Mouse (Mus musculus): Measurements from ENCODE around the gene Arl5b. TPM values are rescaled to one million over a fixed set of nuclear protein-coding genes. Genes with fewer than 3 reads are reported as not detected.

Arl5b gene
- total RNA-seq (2021) = 10 to 100 TPM; 33.5 to 40.1 TPM

DNA sequence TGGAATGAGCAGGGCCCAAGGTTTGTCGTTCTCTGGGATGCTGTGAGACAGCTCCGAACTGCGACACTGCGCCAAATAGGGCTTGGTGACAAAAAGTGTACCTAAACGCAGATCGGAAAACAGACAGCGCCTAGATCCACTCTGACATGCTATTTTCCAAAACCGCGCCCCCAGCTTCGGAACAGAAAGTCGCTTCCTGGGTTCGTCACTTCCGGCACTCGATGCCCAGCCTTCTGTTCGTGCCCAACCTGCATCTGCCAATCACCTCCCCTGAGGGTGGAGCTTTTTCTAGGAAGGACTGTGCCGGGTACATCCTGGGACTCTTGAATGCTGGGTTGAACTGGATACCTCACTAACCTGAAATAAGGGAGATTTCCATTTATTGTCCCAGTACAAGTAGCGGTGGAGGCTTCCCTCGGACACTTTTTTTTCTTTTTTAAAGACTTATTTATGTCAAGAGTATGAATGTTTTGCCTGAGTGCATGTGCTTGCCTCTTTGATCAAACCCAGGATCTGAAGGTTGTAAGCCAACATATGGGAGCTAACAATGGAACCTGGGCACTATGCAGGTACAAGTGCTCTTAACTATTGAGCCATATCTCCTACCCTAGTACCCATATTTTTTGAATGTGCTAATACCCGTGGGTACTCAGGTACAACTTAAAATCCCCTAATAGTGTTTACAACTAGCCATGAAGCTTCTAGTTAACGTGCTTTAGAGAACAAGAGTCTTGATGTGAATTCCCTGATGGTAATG, at the start of gene Arl5b:
TSS of gene Arl5b (plus strand) at position 279 of the 757 bp plus-strand sequence.
- peak; percentile 86 to 92 for DNase-seq (ENCODE audit: extremely low spot score in 1 of 2, low spot score in 1 of 2)

DNA sequence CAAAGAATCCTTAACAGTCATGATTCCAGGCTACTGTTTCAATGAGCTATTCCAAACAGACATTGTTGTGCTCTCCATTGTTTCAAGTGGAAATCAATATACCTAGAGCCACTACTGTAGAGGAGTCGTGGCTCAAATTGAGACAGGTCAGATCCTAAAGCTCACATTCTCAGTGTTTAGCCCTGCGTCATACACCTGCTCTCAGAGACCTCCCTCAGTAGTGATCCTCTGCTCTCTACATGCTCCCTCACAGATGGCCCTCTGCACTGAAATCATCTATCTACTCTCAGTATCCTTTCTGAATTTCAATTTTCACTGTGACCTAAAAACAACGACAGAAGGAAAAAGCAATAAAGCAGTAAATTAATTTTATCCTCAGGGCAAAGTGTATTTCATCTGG, 41.7 kb upstream of the Arl5b start:
- DNase-seq (ENCODE audit: extremely low spot score in 1 of 2, low spot score in 1 of 2) = no peak

DNA sequence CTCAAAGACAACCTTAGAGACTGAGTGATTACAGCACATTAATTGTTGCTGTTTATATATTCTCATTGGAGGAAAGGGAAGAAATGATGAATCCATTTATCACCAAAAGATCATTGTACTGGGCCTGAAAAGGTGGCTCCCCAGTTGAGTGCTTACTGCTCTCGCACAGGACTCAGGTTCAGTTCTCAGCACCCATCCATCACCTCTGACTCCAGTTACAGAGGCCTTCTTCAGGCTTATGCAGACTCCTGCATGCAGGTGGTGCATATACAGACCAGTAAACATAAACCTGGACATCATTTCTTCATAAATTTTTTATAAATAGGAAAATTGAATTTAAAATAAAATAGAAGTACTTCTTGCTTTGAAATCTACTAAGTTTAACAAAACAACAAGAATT, 41.1 kb upstream of the Arl5b start:
- DNase-seq (ENCODE audit: extremely low spot score in 1 of 2, low spot score in 1 of 2) = no peak

DNA sequence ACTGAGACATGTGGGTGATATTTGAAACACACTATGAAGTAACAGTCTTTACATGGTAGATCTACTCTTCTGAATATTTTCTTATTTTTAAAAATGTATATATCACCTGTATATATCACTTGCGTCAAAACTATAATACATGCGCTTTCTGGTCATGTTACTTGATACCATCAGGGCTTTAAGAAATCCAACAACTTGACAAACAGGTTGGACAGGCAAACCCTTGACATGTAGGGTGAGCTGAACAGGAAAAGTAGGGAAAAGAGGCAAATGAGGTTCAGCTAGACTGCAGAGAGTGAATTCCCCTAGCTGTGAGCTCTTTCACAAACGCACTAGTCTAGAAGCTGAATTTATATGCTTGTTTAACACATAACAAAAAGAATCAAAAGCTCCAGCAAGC, 22.4 kb upstream of the Arl5b start:
- no peak for DNase-seq (ENCODE audit: extremely low spot score in 1 of 2, low spot score in 1 of 2)

DNA sequence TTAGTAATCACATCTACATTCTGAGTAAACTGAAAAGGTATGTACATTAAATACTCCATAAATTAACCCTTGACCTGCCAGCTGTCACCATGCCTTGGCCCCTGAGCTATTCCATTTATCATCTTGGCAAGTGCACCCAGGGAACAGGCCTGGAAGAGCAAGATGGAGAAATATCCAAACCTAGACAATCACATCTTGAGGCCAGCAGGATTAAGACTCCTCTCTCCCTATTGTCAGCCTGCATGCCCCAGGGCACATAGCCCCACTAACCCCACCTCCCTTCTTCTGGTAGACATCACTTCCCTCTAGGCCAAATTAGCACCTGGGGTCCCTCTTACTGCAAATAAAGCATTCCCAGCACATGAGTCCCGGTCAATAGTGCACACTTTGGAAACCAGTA, 21.4 kb upstream of the Arl5b start:
- no peak for DNase-seq (ENCODE audit: extremely low spot score in 1 of 2, low spot score in 1 of 2)

DNA sequence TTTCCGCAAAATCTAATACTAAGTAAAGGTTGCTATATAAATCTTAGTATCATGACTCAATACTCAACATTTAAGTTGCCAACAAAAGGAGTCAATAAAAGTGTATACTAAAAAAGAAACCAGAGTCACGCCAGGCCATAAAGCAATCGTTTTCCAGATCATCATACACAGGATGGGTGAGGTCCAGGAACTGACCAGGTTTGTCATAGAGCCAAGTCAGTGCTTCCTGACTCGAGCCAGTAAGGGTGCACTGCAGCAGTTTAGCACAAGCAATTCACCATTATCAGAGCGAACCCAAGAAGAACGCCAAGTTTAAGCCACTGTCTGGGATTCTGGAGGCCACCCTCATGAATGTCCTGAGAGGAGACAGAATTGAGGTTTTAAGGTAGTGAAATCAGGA, 10.5 kb upstream of the Arl5b start:
- no peak for DNase-seq (ENCODE audit: extremely low spot score in 1 of 2, low spot score in 1 of 2)

DNA sequence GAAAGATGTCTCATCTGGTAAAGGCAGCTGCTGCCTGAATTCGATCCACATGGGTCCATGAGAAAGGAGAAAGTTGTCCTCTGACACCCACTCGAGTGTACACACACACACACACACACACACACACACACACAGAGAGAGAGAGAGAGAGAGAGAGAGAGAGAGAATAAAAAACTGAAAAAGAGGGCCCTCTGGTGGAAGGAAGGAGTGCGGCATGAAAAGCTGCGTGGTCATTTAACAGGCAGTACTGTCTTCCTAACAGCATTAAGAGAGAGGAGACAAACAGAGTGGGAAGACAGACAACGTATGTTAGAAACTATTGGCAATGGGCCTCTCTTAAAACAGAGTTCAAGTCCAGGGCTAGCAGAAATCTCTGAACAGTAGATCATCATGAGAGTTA, 8.9 kb upstream of the Arl5b start:
- peak in 1 of 2 experiments; percentile 22 for DNase-seq (ENCODE audit: extremely low spot score in 1 of 2, low spot score in 1 of 2)

DNA sequence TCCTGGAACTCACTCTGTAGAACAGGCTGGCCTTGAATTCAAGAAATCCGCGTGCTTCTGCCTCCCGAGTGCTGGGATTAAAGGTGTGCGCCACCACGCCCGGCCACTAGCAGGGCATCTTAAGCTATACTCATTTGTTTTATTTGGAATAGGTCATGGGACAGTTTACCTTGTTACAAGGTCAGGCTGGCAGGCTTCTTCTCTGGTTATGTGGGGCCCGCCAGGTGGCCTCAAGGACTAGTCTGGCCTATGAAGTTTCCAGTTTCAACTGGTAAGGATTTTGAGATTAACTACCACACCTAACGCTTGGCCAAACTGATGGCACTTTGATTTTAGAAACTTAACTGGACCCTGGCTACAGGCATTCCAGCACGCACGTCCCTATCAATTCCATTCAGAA, 5.3 kb downstream of the Arl5b start:
- no peak for DNase-seq (ENCODE audit: extremely low spot score in 1 of 2, low spot score in 1 of 2)

DNA sequence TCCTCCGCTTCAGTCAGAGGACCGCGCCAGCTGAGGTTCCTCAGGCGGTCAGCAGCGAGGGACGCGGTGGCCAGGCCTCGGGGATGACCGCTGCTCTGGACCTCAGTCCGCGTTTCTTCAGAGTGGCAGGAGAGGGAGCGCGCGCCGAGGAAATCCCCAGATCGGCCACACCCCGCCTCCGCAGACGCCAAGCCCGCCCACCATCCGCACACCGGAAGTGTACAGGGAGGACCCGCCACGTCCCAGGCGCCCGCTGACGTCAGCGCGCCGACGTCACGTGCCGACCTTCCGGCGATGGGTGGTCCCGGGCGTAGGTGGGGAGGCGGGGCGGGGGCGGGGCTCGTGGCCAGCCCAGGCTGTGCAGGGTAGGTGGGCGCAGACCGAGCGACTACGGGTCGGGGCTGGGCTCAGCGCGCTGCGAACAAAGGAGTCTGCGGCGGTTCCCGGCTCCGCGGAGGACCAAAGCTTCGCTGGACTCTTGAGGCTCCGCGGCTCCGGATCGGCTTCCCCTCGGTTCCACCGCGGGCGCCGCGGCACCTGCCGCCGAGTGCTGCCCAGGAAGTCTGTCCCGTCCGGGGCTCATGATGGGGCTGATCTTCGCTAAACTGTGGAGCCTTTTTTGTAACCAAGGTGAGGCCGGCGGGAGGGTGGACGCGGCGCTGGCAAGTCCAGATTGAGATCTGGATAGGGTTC, 5.9 kb downstream of the Arl5b start, which contains the start of gene Nsun6:
TSS of gene Nsun6 (minus strand) at position 125 of the 693 bp plus-strand sequence.
- DNase-seq (ENCODE audit: extremely low spot score in 1 of 2, low spot score in 1 of 2) = peak; percentile 90 to 95

DNA sequence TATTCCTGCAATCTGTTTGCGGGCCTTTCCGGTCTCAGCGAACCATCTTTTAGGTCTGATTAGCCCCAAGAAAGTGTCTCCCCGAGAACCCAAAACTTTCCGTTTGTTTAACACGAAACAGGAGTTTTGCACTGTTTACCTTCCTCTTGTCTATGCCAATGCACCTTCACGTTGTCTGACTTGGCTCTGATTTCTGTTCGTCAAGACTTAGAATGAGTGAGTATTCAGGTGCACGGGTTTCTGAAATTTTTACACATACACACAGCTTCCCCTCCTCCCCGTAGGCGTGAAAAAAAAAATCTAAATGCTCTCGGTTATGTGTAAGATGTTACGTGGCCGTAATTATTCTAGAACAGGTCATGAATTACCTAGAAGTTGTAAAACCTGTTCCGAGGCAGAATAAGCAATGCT, 6.6 kb downstream of the Arl5b start:
- DNase-seq (ENCODE audit: extremely low spot score in 1 of 2, low spot score in 1 of 2) = no peak

DNA sequence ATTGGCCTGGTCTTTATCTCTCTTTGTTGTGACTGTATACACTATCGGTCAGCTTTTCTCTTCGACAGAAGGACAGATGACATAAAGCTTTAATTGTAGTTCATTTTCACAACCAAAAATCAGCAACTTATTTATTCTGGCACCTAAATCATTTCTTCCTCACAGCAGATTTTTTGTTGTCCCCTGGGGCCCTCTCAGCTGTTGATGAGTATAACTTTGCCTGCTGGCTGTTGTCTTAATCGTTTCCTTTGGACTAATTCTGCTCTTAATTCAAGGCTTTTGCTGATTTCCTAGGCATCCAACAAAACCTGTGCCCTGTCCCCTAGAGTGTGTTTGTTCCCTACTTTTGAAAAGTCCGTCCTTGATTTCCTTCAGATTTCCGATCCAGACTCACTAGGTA, 9.0 kb downstream of the Arl5b start:
- no peak for DNase-seq (ENCODE audit: extremely low spot score in 1 of 2, low spot score in 1 of 2)

DNA sequence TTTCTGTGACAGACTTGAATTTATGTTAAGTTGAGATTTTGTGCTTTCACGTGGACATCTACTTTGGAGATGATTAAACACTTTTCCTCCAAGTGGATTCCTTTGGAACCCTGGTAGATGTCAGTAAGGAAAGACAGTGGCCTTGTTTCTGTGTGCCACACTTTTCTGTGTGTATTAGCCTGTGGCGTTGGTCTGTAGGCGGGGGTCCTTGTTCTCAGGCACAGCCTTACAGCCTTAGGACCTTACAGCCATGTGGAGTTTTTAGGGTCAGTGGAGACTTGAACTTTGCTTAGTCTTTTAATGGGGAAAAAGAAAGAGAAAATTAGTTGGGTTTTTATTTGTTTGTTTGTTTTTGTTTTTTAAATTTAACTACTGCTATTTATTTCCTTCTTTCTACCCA, 11.7 kb downstream of the Arl5b start:
- no peak for DNase-seq (ENCODE audit: extremely low spot score in 1 of 2, low spot score in 1 of 2)

DNA sequence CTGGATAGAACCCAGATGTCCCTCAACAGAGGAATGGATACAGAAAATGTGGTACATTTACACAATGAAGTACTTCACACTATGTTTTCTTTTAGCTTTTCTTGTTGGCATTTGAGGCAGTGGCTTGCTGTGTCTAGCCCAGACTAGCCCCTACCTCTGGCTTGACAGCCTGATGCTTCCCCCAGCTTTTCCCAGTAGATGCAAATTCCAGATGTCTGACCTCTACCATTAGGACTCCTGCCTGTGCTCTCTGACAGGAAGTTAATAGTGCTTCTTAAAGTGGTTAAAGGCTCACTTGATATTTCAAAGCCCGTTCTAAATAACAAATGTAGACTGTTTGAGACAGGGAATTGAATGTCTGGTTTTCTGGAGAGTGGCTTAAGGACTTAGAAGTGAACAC, 14.6 kb downstream of the Arl5b start:
- DNase-seq (ENCODE audit: extremely low spot score in 1 of 2, low spot score in 1 of 2) = no peak

DNA sequence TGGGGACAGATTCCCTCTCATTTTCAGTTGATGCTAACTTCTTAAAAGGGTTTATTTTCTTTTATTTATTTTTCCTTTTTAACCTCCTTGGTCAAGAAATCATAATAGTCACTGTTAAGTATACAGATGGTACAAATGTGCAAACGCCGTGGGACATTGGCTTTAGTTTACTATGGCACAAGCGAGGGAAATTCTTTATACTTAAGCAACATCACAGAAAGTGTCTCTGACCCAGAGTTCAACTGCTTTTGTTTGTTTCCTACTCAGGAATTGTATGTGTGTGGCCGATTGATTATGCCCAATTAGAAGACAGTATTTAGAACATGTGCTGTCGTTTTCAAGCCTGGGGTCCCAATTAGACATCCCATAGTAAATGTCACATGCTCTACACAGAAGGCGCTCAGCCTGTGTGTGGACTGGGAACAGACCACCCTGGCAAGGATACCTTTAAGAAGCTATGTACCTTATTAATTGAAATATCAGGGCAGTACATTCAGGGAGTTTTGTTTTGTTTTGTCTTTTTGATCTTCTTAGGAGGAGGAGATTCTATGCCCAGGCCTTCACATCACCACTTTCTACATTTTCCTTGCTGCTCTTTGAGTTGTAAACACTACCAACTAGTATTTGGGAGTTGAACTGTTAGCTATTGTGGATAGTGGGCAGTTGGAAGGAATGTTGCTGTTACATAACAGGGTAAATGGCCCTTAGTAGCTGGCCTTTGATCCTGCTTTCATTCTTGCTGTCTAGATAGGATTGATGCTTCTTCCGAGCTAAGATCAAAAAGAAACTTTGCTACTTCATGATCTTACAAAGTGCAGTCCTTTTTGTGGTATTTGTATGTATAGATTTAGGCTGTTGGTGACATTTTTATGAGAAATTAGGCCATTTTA, 15.4 kb downstream of the Arl5b start:
- DNase-seq (ENCODE audit: extremely low spot score in 1 of 2, low spot score in 1 of 2) = no peak

DNA sequence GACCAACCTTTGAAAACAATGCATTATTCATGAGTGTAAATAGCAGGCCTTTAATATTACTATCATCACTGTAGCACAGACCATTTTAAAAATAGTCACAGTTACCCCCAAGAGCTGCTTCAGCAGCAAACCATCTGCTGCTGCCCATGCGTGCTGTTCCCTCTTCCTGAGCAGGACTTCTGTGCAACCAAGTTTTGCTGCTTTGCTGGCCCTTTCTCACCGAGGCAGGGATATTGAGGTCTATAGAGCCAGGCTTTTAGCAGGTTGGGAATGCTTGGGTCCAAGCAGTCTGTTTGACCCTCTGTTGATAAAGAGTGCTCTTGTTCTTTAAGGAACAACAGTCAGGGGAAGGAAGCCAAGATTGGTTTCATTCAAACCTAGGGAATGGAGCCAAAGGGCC, 16.3 kb downstream of the Arl5b start:
- DNase-seq (ENCODE audit: extremely low spot score in 1 of 2, low spot score in 1 of 2) = no peak

DNA sequence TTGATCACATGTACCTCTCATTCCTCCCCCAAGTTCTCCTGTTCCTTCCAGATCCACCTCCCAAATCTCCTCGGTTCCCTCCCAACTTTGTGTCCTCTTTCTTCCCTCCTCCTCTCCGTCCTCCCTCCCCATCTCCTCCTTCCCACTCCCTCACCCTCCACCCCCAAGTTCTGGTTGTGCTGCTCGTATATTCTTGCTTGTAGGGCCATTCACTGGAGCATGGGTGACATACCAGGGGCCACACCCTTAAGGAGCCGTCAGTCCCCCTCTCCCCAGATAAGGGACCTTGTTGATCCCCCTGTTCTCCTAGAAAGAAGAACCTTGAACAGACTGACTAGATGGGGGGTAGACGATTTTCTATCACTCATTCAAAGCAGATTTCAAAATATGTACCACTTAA, 17.9 kb downstream of the Arl5b start:
- DNase-seq (ENCODE audit: extremely low spot score in 1 of 2, low spot score in 1 of 2) = no peak

DNA sequence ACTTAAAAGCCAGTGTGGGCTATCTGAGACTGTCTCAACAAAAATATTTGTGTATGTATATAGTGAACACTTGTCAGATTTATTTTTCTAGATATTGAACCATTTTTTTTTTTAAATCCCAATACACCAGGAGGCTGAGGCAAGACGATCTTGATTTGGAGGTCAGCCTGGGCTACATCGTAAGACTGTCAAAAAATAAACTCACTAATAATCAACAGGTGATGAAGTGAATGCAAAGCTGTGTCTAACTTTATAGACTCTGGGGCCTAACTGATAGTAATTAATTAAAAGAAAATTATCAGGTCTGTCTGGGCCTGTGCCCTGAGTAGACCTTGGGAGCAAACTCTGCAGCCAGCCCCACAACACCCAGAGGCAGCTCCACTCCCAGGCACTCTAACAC, 34.5 kb downstream of the Arl5b start:
- DNase-seq (ENCODE audit: extremely low spot score in 1 of 2, low spot score in 1 of 2) = no peak

DNA sequence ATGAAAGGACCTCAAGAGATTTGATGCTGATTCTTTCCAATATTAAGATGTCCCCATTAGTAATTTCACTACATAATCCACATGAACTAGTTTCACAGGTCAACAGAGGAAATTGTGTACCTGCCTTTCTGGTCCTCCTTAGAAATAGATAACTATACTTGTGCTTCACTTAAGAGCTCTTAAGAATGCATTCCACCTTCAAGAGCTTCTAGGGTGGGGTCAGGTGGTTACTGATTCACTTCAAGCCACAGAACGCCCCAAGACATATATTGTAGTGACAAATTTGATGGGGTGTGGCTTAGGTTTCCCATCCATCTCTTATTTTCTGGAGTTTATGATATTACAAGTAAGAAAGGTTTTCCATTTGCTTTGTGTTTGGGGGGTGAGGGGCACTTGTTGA, 38.1 kb downstream of the Arl5b start:
- no peak for DNase-seq (ENCODE audit: extremely low spot score in 1 of 2, low spot score in 1 of 2)

DNA sequence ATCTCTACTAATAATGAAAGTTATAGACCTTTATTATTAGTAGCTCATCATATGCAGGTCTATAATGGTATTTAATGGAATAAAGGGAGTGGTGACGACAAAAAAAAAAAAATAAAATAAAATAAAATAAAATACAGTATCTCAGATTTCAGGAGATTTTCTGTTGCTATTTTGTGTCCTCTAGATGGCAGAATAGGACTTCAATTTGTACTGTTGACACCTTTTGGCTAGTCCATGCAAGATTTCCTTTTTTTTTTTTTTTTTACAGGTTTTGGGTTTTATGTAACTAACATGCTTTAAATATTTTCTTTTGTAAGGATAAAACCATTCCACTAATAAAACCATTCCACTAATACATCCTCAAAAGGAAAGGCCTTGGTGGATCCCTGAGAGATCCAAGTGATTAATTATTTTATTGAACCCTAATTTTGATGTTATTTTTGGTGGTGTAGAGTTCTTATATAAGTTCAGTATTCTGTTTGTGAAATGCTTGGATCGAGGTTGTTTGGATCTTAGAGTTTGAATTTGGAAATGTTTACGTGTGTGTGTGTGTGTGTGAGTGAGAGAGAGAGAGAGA, 47.4 kb downstream of the Arl5b start:
- no peak for DNase-seq (ENCODE audit: extremely low spot score in 1 of 2, low spot score in 1 of 2)

DNA sequence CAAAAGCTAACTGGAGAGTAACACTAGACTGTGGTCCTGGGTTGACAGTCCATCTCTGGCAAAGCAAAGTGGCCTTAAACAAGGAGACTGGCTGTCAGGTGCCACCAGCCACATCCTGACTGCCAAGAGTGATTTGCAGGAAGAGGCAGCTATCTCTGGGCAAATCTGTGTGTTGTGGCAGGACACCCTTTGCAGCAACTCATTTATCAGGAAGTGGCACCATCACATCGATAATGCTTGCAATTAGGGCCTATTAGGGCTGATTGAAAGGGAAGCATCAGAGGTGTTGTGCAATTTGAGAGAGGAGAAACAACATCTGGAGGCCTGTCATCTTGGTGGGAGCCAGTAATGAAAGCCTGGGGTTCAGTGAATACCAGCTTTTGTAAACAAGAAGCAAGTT, 55.2 kb downstream of the Arl5b start:
- DNase-seq (ENCODE audit: extremely low spot score in 1 of 2, low spot score in 1 of 2) = no peak

DNA sequence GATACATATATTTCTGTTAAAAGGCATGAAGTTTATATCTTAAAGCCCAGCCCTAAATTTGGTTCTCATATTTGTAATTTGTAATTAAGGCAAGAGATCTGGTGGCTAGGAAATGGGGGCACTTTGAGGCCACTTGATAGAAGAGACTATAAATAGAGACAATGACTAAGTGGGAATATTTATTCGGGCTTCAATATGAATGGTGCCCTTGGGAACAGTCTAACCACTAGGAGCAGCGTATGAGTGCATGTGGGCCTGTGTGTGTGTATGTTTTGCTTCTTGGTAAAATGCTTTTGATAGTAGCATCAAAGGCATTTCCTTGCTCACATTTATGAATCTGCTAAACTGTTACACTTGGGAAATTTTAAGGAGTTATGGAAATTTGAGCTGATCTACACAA, 62.1 kb downstream of the Arl5b start:
- DNase-seq (ENCODE audit: extremely low spot score in 1 of 2, low spot score in 1 of 2) = no peak

Data from layer of hippocampus, postnatal 25 days (tissue).